Mouse (Mus musculus) monocyte, adult 2 months (primary cell): ENCODE data around the gene Cpb2.

Source experiments
- DNase-seq, 2 experiments: peaks; one replicate each; pipeline ENCODE4 v3.0.0; 2022; ENCODE audit warnings: low spot score in 2 of 2, low read depth in 1 of 2

Gene Cpb2

DNA sequence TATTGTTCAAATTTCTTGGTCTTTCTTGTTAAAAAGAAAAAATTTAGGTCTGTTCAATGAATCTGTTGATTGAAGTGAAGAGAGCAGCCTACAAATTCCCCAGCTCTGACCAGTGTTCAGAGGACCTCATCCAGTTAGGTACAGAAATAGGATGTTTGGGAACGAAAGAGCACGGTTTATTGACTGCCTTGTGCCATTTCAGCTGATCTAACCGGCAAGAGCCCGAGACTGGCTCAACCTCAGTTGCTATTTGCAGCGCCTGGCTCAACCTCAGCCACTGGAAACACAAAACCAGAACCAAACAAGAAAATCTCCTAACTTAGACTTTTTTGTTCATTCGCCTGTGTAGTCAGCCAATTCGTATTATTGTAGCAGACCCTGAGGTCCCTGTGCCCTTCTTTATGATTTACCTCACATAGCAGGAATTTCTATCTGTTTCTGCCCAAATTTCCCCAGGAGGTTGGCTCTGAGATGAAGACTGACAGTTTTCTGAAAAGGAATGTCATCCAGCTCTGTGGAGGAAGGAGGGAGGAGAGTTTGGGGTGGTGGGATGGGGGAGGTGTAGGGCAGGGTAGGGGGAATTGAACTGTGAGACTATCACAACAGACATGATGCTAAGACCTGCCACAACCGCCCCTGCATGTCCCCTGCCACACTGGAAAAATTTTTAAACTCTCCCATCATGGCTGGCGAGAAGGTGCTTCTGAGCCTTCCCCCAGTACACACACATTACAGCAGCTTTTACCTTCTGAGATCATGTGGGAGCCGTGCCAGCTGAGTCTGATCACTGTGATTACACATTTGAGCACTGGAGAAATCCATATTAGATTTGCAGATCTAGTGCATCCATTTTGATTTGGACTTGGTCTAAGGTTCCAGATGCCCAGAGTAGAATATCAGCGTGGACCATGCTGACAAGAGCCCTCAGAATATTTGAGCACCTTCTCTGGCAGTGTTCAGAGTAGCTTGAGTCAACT lies 4.2 kb downstream of the Cpb2 start:
- DNase-seq, result no peak

GRCm38 (mm10) chr14:75250432-75250831 lies 8.3 kb downstream of the Cpb2 start:
- no peak for DNase-seq

GRCm38 (mm10) chr14:75256521-75256920 lies 14.4 kb downstream of the Cpb2 start:
- no peak for DNase-seq

DNA sequence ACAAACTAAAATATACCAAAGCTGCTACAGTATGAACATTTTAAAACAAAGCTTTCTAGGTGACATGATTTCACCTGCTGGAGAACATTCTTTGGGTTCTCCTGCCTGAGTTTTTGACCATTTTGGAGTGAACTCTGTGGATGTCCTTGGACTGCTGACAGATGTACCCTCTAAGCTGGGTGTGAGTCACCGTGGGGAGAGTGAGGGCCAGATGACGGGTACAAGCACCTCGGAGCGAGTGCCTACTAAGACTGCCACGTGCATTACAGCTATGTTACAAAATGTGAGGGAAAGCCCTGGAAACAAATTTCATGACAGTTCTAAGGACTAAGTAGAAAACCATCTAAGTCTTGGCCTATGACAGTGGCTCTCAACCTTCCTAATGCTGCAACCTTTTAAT lies 27.4 kb downstream of the Cpb2 start:
- no peak for DNase-seq

- no peak for DNase-seq
Observed at GRCm38 (mm10) chr14:75279716-75280115, 37.6 kb downstream of the Cpb2 start.

DNA sequence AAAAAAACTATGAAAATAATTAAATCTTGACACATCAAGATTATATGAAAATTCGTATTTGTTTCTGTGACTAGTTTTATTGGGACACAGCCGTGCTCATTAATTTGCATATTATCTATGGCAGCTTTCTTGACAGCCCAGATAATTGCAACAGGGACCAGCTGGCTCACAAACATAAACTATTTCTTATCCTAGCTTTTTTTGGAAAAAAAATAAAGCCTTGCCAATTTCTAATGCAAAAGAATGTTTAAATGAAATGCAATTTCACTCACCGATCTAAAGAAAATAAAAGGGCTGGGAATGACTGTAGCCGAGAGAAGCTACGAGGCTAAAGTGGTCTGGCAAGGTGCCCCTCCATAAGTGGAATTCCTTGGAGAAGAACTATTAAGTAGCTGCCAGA lies 38.3 kb downstream of the Cpb2 start:
- no peak for DNase-seq

DNA sequence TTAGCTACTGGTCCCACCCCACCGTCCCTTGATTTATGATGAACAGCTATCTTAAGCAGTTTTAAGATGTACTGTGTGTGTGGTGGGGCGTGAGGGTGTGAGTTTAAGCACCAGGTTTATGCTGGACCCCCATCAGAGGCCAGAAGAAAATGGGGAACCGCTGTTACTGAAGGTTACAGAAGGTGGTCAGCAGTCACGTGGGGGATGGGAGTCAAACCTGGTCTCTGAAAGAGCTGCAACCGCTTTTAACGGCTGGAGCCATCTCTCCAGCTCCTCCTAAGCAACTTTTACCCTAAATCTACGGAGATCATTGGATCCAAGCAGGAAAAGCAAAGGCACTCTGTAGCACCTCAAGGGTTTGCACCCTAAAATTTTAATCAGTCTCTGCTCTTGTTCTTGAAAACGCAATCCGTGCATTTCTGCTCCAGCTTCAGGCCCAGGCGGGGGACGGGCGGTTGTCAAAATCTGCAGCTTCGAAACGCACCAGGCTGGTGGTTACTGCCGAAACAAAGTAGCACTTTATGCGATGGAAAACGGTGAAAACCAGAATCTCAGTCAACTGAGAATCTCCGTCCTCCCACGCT lies 41.6 kb downstream of the Cpb2 start:
- no peak for DNase-seq

GRCm38 (mm10) chr14:75284193-75284915 lies 42.3 kb downstream of the Cpb2 start, which contains the start of gene Zc3h13:
Gene Zc3h13, plus strand, starts transcription at chr14:75284373.
- peak; percentile 83 to 94 for DNase-seq

DNA sequence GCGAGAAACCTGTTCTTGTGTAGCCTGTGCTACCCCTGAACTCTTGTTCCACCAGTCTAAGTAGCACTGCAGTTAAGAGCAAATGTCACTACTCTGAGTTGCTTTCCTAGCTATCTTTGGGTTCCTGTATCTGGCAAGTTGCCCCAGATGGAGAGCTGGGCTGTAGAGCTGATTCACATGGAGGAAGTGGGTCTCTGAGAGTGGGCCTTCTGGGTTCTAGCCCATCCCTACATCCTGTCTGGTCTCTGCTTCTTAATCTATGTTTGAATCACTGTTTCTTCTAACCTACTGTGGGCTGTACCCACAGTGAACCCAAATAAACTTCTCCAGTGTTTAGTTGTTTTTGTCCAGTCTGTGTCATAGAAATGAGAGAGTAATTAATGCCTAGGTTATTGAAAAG lies 59.0 kb downstream of the Cpb2 start:
- DNase-seq, result no peak

GRCm38 (mm10) chr14:75303807-75304206 lies 61.7 kb downstream of the Cpb2 start:
- no peak for DNase-seq

GRCm38 (mm10) chr14:75307855-75308254 lies 65.8 kb downstream of the Cpb2 start:
- no peak for DNase-seq

DNA sequence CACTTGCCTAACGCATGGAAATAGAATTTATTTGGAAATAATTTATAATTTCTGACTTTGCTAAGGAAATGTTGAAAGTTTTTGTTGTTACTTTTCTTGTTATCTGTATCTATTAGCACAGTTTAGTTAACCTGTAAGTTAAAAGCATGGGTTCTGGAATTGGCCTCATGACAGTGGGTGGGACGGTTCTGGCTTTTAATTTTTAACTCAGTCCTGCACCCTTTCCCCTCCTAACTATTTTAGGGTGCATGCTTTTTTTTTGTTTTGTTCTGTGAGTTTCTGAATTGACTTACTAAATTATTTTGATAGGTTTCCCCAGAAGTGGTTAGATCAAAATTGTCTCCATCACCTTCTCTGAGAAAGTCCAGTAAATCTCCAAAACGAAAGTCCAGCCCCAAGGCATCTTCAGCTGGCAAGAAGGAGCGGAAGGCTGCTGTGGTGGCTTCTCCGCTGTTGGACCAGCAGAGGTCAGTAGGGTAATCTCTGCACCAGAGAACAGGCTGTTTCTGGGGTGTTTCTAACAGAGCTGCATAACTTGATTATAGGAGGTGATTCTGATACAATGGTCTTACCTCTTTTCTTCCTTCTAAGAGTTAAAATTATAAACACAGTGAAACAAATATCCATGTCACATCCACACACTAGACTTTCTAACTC lies 67.4 kb downstream of the Cpb2 start:
- DNase-seq, result no peak

DNA sequence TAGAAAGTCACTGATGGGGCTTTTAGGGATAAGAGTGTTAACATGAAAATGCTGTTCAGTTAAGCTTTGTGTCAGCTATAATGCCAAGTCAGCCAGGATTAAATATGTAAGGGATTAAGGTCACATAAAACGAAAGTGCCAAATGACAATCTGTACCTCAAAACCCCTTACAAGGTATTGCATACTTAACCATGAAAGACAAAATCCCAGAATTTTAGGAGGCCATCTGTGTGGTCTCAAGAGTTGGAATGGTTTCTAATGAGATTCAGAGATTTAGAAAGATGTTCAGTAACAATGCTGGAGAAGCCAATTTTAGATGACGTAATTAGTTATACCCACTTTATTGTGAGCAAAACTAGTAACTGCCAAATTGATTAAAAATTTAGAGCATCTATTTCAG lies 72.4 kb downstream of the Cpb2 start:
- no peak for DNase-seq

DNA sequence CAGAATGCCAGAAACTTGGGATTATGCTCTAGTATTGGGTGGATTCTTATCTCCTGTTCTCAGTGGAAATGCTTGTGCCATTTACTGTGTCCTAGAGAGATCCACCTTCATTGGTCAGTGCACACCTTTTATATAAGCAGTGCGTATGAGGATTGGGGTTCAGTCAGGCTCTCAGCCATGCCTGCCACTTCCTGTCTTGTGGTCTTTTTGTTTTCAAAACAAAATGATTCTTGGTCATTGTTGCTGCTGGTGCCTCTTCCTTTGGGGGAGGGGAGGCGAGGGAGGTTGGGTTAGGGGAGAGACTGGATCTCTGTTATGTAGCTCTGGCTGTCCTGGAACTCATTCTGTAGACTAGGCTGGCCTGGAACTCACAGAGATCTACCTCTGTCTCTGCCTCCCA lies 76.6 kb downstream of the Cpb2 start:
- no peak for DNase-seq

- DNase-seq, result no peak
Observed at GRCm38 (mm10) chr14:75320269-75320668, 78.2 kb downstream of the Cpb2 start.

GRCm38 (mm10) chr14:75323354-75323753 lies 81.3 kb downstream of the Cpb2 start:
- DNase-seq, result no peak

DNA sequence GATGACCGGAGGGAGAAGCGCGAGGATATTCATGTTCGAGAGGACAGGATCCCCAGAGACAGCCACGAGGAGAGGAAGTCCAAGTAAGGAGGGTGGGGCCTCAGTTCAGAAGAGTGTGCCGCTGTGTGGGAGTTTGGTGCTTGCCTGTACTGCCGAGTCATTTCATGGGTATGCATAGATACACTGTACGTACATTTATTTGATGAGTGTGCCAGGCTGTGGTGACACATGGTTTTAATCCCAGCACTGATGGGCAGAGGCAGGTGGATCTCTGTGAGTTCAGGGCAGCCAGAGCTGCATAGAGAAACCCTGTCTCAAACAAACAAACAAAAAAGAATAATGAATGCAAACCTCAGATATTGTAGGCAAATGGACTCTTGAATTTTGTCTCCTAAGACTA lies 86.0 kb downstream of the Cpb2 start:
- no peak for DNase-seq

- no peak for DNase-seq
Observed at GRCm38 (mm10) chr14:75330621-75331020, 88.5 kb downstream of the Cpb2 start.
